Mouse (Mus musculus): Measurements from ENCODE around the gene 4930438A08Rik.
"Not testable (repeated sequence)": the region's sequence is repeated elsewhere in the genome, so short reads cannot be mapped to it uniquely, and the experiment has no call there.

4930438A08Rik gene

GRCm38 (mm10) chr11:58274572-58274971 is at the start of gene 4930438A08Rik:
4930438A08Rik (plus strand) TSS chr11:58274799.
- DNase-seq, result no peak

DNA sequence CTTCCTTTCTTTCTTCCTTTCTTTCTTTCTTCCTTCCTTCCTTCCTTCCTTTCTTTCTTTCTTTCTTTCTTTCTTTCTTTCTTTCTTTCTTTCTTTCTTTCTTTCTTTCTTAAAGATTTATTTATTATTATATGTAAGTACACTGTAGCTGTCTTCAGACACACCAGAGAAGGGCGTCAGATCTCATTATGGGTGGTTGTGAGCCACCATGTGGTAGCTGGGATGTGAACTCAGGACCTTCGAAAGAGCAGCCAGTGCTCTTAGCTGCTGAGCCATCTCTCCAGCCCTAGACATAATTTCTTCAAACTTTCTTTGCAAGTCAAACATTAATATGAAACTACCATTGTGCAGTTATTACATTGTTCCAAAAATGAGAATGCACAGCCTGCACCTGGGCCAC is 49.7 kb upstream of the 4930438A08Rik start:
- DNase-seq, result not testable (repeated sequence)

- peak; percentile 80 for DNase-seq
These were observed 48.9 kb upstream of the 4930438A08Rik start for GRCm38 (mm10) chr11:58225655-58226054.

GRCm38 (mm10) chr11:58226425-58226824 is 48.2 kb upstream of the 4930438A08Rik start:
- no peak for DNase-seq

DNA sequence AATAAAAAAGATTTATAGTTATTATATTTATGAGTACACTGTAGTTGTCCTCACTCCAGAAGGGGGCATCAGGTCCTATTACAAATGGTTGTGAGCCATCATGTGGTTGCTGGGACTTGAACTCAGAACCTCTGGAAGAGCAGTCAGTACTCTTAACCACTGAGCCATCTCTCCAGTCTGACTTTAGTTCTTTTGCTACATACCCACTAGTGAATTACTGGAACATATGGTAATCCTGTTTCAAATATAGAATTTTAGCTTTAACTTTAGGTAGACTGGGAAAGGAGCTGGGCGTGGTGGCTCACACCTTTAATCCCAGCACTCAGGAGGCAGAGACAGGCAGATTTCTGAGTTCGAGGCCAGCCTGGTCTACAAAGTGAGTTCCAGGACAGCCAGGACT is 46.6 kb upstream of the 4930438A08Rik start:
- not testable (repeated sequence) for DNase-seq

- DNase-seq, result no peak
These were observed 44.1 kb upstream of the 4930438A08Rik start for GRCm38 (mm10) chr11:58230396-58230910.

- DNase-seq, result no peak
These were observed 43.4 kb upstream of the 4930438A08Rik start for GRCm38 (mm10) chr11:58231156-58231555.

- DNase-seq, result not testable (repeated sequence)
These were observed 40.0 kb upstream of the 4930438A08Rik start for GRCm38 (mm10) chr11:58234551-58234950.

- DNase-seq, result peak; percentile 38
These were observed 39.4 kb upstream of the 4930438A08Rik start for GRCm38 (mm10) chr11:58235152-58235551.

GRCm38 (mm10) chr11:58238840-58239791 is 35.5 kb upstream of the 4930438A08Rik start:
- DNase-seq, result peak; percentile 57

GRCm38 (mm10) chr11:58247294-58247693 is 27.3 kb upstream of the 4930438A08Rik start:
- peak; percentile 22 for DNase-seq

DNA sequence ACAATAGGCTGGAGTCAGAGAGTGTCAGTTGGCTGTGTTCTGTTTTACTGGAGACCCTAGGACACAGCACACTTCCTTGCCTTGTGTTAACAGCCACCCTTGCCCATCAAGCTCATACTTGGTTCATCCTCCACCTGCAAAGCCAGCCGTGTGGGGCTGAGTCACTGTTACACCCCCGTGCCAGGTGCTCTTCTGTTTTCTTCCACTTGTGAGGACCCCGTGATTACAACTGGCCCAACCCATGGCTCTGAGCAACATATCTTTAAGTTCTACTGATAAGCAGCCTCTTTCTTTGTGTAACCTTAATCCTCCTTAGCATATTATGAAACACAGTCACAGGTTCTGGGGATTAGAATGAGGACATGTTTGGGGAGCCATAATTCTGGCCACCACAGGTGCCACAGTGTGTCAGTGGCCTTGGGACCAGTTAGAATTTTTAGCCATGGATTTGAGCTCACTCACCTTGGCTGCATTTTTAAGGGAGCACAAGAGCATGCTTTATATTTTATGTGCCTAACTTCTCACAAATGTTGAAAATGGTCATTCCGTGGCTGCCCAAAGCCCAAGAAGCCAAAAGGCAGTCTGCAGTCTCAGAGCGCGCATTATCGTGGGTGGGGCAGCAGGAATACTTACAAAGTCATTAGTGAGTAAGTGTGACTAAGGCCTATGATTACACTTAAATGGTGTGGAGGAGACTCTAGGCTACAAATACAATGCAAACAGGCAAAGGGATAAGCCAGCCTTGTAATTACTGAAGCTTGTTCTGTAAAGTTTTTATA is 25.2 kb upstream of the 4930438A08Rik start:
- no peak for DNase-seq

DNA sequence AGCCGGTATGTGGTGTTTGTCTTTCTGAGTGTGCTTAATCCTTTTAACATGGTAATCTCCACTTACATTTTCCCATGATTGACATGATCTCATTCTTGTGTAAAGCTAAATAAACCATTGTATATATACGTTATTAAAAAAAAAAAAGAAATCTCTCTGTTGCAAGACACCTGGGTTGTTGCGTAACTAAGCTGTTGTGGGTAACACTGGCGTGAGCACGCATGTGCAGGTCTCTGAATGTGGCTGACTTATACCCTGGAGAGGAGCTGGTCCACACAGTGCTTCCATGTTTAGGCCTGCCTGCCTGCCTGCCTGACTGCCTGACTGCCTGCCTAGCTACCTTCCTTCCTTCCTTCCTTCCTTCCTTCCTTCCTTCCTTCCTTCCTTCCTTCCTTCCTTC is 24.0 kb upstream of the 4930438A08Rik start:
- DNase-seq, result no peak

- no peak for DNase-seq
These were observed 20.2 kb upstream of the 4930438A08Rik start for GRCm38 (mm10) chr11:58254411-58254810.

- DNase-seq, result no peak
These were observed 16.8 kb upstream of the 4930438A08Rik start for GRCm38 (mm10) chr11:58257816-58258215.

DNA sequence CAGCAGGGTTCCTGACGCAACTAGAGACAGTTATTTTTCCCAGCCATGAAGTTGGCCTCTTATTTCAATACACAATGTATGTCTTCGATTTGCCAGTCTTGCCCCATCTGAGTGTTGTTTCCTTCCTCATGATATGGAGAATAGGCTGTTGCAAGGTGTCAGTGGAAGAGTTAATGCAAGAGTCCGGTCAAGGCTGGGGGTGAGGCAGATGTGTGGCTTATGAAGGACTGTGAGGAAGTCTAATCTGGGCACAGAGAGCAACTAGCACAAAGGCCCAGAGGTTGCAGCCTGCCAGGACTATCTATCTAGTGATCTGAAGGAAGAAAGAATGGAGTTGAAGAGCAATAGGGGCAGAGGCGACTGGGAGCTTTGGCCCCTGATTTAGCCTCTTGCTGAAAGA is 14.4 kb upstream of the 4930438A08Rik start:
- no peak for DNase-seq

- DNase-seq, result no peak
These were observed 12.8 kb upstream of the 4930438A08Rik start for GRCm38 (mm10) chr11:58261826-58262225.

- no peak for DNase-seq
These were observed 12.3 kb upstream of the 4930438A08Rik start for GRCm38 (mm10) chr11:58262336-58262735.

- no peak for DNase-seq
These were observed 11.1 kb upstream of the 4930438A08Rik start for GRCm38 (mm10) chr11:58263516-58263915.

- no peak for DNase-seq
These were observed 10.1 kb upstream of the 4930438A08Rik start for GRCm38 (mm10) chr11:58264546-58264945.

DNA sequence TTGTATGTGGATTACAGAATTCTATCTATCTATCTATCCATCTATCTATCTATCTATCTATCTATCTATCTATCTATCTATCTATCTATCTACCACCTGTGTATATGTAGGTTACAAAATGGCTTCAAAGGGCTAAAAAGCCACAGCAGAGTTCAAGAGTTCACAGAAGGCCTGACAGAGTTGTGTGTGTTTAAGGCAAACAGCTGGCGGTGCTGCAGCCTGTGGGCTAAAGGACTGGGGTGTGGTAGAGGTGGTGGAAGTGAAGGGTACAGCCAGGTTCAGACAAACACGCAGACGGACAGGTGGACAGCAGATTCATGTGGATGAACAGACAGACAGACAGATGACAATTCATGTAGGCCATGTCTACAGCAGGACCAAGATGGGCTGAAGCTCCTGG is 6.3 kb upstream of the 4930438A08Rik start:
- DNase-seq, result no peak

DNA sequence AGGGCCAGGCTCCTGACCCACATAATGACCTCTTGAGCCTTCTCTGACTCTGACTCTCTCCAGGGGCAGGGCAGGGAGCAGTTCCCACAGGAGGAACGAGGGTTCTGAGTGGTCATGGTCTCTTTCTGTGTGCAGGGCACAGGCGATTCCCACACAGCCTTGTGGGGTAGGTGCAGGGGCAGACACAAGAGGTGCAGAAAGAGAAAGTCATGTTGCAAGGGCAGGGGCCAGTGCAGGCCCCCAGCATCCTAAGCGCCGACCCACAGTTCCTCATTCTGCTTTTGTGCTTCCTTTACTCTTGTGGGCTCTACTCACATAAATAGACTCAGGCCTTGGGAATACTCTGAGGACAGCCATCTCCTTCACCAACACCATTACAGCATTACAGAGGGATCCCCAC is 1.2 kb downstream of the 4930438A08Rik start:
- no peak for DNase-seq

DNA sequence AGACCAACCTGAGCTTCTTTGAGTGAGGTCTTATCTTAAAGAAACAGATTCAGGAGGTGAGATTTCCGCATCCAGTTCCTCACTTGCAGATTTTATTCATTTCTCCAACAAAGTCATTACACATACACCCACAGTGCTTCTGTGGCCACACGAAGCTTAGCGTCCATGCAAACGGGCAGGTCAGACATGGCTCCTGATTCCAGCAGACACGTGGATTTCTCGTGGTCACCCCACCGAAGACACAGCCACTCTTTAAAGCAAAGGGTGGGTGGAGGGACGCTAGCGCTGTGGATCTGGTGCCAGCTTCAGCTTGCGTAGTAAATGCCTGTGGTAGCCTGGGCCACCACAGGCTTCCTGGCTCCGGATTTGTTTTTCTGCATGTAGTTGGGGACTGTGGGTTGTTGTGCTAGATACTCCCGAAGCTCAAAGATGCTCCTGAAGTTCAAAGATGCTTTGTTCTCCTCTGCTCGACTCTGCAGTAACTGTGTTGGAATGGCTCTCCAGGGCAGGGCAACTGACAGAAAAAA is 7.4 kb downstream of the 4930438A08Rik start:
- DNase-seq, result no peak

Measured in lung, postnatal 14 days (tissue).